Mouse (Mus musculus) liver, embryonic 14.5 days (tissue): ENCODE results near the gene Tcea3.

Source experiments
- CTCF ChIP-seq: IDR thresholded peaks from 2 replicates; pipeline ENCODE4 v1.5.1; 2016; ENCODE audit warnings: antibody characterized with exemption, low read depth, control low read depth
- EP300 ChIP-seq: IDR thresholded peaks from 2 replicates; pipeline ENCODE4 v1.6.1; 2016; ENCODE audit warnings: antibody characterized with exemption, low read depth

GRCm38 (mm10) chr4:136238669-136239068 is 8.9 kb upstream of the Tcea3 start:
- TF ChIP-seq CTCF (no peak), EP300 (no peak)
